In genomic region chr1:72582947-72583731, GRCm38 (mm10) we compare ENCODE assay signal across 7 mouse cellular contexts. TPM values are rescaled to one million over a fixed set of nuclear protein-coding genes. Genes with fewer than 3 reads are reported as not detected.
DNase-seq lines count a peak whose midpoint lies in the region; ATAC-seq and TF ChIP-seq lines count a peak whose summit lies in the region.

Smarcal1 (plus strand) TSS chr1:72583251.

- peak; percentile 93 for DNase-seq in adrenal gland, postnatal 10 days
- peak; percentile 92 for DNase-seq in embryonic facial prominence, embryonic 10.5 days (ENCODE audit: low spot score)
- DNase-seq in gonadal fat pad, adult 2 months (ENCODE audit: low read depth): peak; percentile 96
- DNase-seq in left cerebral cortex, postnatal 4 days: peak; percentile 92

- peak; percentile 100 for ATAC-seq in intestine, postnatal 0 days
- peak; percentile 99 for ATAC-seq in midbrain, embryonic 12.5 days (ENCODE audit: low FRiP score, low read depth)

- intact Hi-C loops in left cerebral cortex, postnatal 4 days (cut with DNase I): no loop called here

- no peaks in the 10 kb centered on the region for H3K9me3 ChIP-seq in embryonic facial prominence, embryonic 10.5 days
- no peaks in the 10 kb centered on the region for H3K9me3 ChIP-seq in intestine, postnatal 0 days (ENCODE audit: control insufficient read depth)
- no peaks in the 10 kb centered on the region for H3K9me3 ChIP-seq in midbrain, embryonic 12.5 days

- 0 out of 2 replicates have a peak, but pooled peaks cover 6% of the 10 kb centered on the region for H3K27me3 ChIP-seq in embryonic facial prominence, embryonic 10.5 days (replicated peaks; ENCODE audit: low read depth, poor library complexity, severe bottlenecking)
- H3K27me3 ChIP-seq in intestine, postnatal 0 days (replicated peaks; ENCODE audit: control insufficient read depth, insufficient read depth, low read length): no peaks in the 10 kb centered on the region; the same call in 1 of the 2 replicates
- no peaks in the 10 kb centered on the region for H3K27me3 ChIP-seq in midbrain, embryonic 12.5 days
- H3K27me3 ChIP-seq in small intestine, adult 2 months (ENCODE audit: control insufficient read depth, insufficient read depth, low read length): no peaks in the 10 kb centered on the region

- peaks cover 22% of the 10 kb centered on the region for H3K4me1 ChIP-seq in embryonic facial prominence, embryonic 10.5 days
- no peaks in the 10 kb centered on the region for H3K4me1 ChIP-seq in intestine, postnatal 0 days (replicated peaks; ENCODE audit: control insufficient read depth, insufficient read depth, low read length)
- peaks cover 28% of the 10 kb centered on the region for H3K4me1 ChIP-seq in midbrain, embryonic 12.5 days
- H3K4me1 ChIP-seq in small intestine, adult 2 months (ENCODE audit: control insufficient read depth, insufficient read depth, insufficient read length, low read length): peaks cover 1% of the 10 kb centered on the region; the same call in 1 of the 2 replicates

- peak within 1 kb of the TSS; percentile 69 for H3K4me2 ChIP-seq in intestine, postnatal 0 days (replicated peaks; ENCODE audit: low read depth)
- H3K4me2 ChIP-seq in midbrain, embryonic 12.5 days (replicated peaks): peak within 1 kb of the TSS; percentile 64

- TF ChIP-seq CTCF in intestine, postnatal 0 days (IDR thresholded peaks at IDR 0.05; ENCODE audit: low read depth): no peak
- no peak for TF ChIP-seq CTCF in small intestine, adult 2 months (IDR thresholded peaks at IDR 0.05; ENCODE audit: extremely low read depth, insufficient read length, insufficient replicate concordance, low read depth, low read length)

- under 1% methylated on average over 25 of the region's 25 CpGs for WGBS in embryonic facial prominence, embryonic 10.5 days
- 0% methylated on average over 25 of the region's 25 CpGs for WGBS in intestine, postnatal 0 days
- under 1% methylated on average over 25 of the region's 25 CpGs for WGBS in midbrain, embryonic 12.5 days
- under 1% methylated on average over 25 of the region's 25 CpGs for WGBS in small intestine, adult 2 months

- H3K27ac ChIP-seq in embryonic facial prominence, embryonic 10.5 days (replicated peaks): peak within 1 kb of the TSS; percentile 90
- H3K27ac ChIP-seq in intestine, postnatal 0 days (ENCODE audit: low read depth, low read length): peak within 1 kb of the TSS; percentile 30; the same call in 1 of the 2 replicates
- H3K27ac ChIP-seq in midbrain, embryonic 12.5 days (replicated peaks): peak within 1 kb of the TSS; percentile 83
- peak within 1 kb of the TSS; percentile 61 for H3K27ac ChIP-seq in small intestine, adult 2 months (ENCODE audit: insufficient read depth, low read depth, low read length)

- TF ChIP-seq POLR2A in small intestine, adult 2 months (IDR thresholded peaks at IDR 0.05; ENCODE audit: low read depth, low read length): 0 out of 2 replicates have a peak, but pooled peaks have one; percentile 51

- H3K36me3 ChIP-seq in embryonic facial prominence, embryonic 10.5 days (replicated peaks): peaks cover 27% of the 10 kb centered on the region
- peaks cover 21% of the 10 kb centered on the region for H3K36me3 ChIP-seq in intestine, postnatal 0 days (ENCODE audit: control insufficient read depth, insufficient read depth)
- peaks cover 26% of the 10 kb centered on the region for H3K36me3 ChIP-seq in midbrain, embryonic 12.5 days
- peaks cover 12% of the 10 kb centered on the region for H3K36me3 ChIP-seq in small intestine, adult 2 months (ENCODE audit: control insufficient read depth, insufficient read depth, low read length)

- peak within 1 kb of the TSS; percentile 35 for H3K9ac ChIP-seq in intestine, postnatal 0 days (ENCODE audit: low read depth, low read length)
- peak within 1 kb of the TSS; percentile 70 for H3K9ac ChIP-seq in midbrain, embryonic 12.5 days (replicated peaks)

- H3K4me3 ChIP-seq in embryonic facial prominence, embryonic 10.5 days: peak within 1 kb of the TSS; percentile 73
- peak within 1 kb of the TSS; percentile 68 for H3K4me3 ChIP-seq in intestine, postnatal 0 days (ENCODE audit: low read depth, low read length)
- peak within 1 kb of the TSS; percentile 70 for H3K4me3 ChIP-seq in midbrain, embryonic 12.5 days
- peak within 1 kb of the TSS; percentile 81 for H3K4me3 ChIP-seq in small intestine, adult 2 months (ENCODE audit: low read depth, low read length)

RNA-seq across cellular contexts. Expression of gene Smarcal1, which starts in this region (rescaled TPM):
- total RNA-seq in adrenal gland, postnatal 10 days (2021): 10 to 100 TPM; 26.3 to 40.2 TPM
- 31.4 and 33.3 TPM in 2 replicates for polyA plus RNA-seq in embryonic facial prominence, embryonic 10.5 days (2016; fragmentation: Nextera tagmentation; extraction: Ambion mirVana)
- polyA plus RNA-seq in gonadal fat pad, adult 2 months (2012; rRNA removed): 19.9 and 27.1 TPM in 2 replicates
- polyA plus RNA-seq in intestine, postnatal 0 days (2015; fragmentation: Nextera tagmentation; extraction: Ambion mirVana): 4.6 and 5.4 TPM in 2 replicates
- 10 to 100 TPM; 46.8 to 50.9 TPM for total RNA-seq in left cerebral cortex, postnatal 4 days (2021)
- polyA plus RNA-seq in midbrain, embryonic 12.5 days (2016; fragmentation: Nextera tagmentation; extraction: Ambion mirVana): 30.3 and 31.4 TPM in 2 replicates
- polyA plus RNA-seq in small intestine, adult 2 months (2012; rRNA removed): 8.1 and 11.8 TPM in 2 replicates

Comparison
In these comparisons a context has a peak if more than half of its experiments do, and no peak if none do; other contexts are left out.
1. Peak in every context shown above with its lines: DNase-seq, ATAC-seq, H3K4me3 ChIP-seq and H3K27ac ChIP-seq.
2. H3K27ac ChIP-seq: peak in every context shown above with its lines; median percentile 90 in embryonic facial prominence, embryonic 10.5 days; 83 in midbrain, embryonic 12.5 days; 61 in small intestine, adult 2 months; 30 in intestine, postnatal 0 days.